Mouse (Mus musculus): ENCODE results near the gene Mical3.

Gene Mical3

GRCm38 (mm10) chr6:121109181-121109981 is 21.4 kb downstream of the Mical3 start:
- peak; percentile 13 for DNase-seq (ENCODE audit: low spot score)

GRCm38 (mm10) chr6:121108075-121108474 is 22.7 kb downstream of the Mical3 start:
- no peak for DNase-seq (ENCODE audit: low spot score)

GRCm38 (mm10) chr6:121106711-121107405 is 23.9 kb downstream of the Mical3 start:
- no peak for DNase-seq (ENCODE audit: low spot score)

- DNase-seq (ENCODE audit: low spot score), result no peak
These were observed 25.1 kb downstream of the Mical3 start for GRCm38 (mm10) chr6:121105726-121106125.

- no peak for DNase-seq (ENCODE audit: low spot score)
These were observed 27.2 kb downstream of the Mical3 start for GRCm38 (mm10) chr6:121103406-121104171.

GRCm38 (mm10) chr6:121102941-121103340 is 27.9 kb downstream of the Mical3 start:
- no peak for DNase-seq (ENCODE audit: low spot score)

- DNase-seq (ENCODE audit: low spot score), result no peak
These were observed 28.7 kb downstream of the Mical3 start for GRCm38 (mm10) chr6:121102084-121102483.

- DNase-seq (ENCODE audit: low spot score), result no peak
These were observed 29.6 kb downstream of the Mical3 start for GRCm38 (mm10) chr6:121101201-121101600.

GRCm38 (mm10) chr6:121099831-121100230 is 31.0 kb downstream of the Mical3 start:
- DNase-seq (ENCODE audit: low spot score), result no peak

GRCm38 (mm10) chr6:121099228-121099608 is 31.6 kb downstream of the Mical3 start:
- DNase-seq (ENCODE audit: low spot score), result no peak

GRCm38 (mm10) chr6:121098511-121099227 is 32.1 kb downstream of the Mical3 start:
- DNase-seq (ENCODE audit: low spot score), result no peak

GRCm38 (mm10) chr6:121098109-121098508 is 32.7 kb downstream of the Mical3 start:
- no peak for DNase-seq (ENCODE audit: low spot score)

- DNase-seq (ENCODE audit: low spot score), result no peak
These were observed 33.9 kb downstream of the Mical3 start for GRCm38 (mm10) chr6:121096862-121097261.

GRCm38 (mm10) chr6:121096390-121096789 is 34.4 kb downstream of the Mical3 start:
- DNase-seq (ENCODE audit: low spot score), result no peak

- no peak for DNase-seq (ENCODE audit: low spot score)
These were observed 37.0 kb downstream of the Mical3 start for GRCm38 (mm10) chr6:121093662-121094408.

- no peak for DNase-seq (ENCODE audit: low spot score)
These were observed 40.0 kb downstream of the Mical3 start for GRCm38 (mm10) chr6:121090786-121091185.

GRCm38 (mm10) chr6:121087586-121088245 is 43.1 kb downstream of the Mical3 start:
- no peak for DNase-seq (ENCODE audit: low spot score)

- no peak for DNase-seq (ENCODE audit: low spot score)
These were observed 43.7 kb downstream of the Mical3 start for GRCm38 (mm10) chr6:121087127-121087526.

GRCm38 (mm10) chr6:121086226-121086625 is 44.6 kb downstream of the Mical3 start:
- DNase-seq (ENCODE audit: low spot score), result no peak

- no peak for DNase-seq (ENCODE audit: low spot score)
These were observed 46.7 kb downstream of the Mical3 start for GRCm38 (mm10) chr6:121084050-121084480.

- no peak for DNase-seq (ENCODE audit: low spot score)
These were observed 48.7 kb downstream of the Mical3 start for GRCm38 (mm10) chr6:121082094-121082473.
